Mouse (Mus musculus) testis, postnatal 10 days (tissue): ENCODE data around the gene Olfr462.

Experiments
- DNase-seq: peaks from one replicate; pipeline ENCODE4 v3.0.0; 2021; ENCODE audit warnings: low spot score

Olfr462 gene

GRCm38 (mm10) chr11:87892168-87892567, at the start of gene Olfr462:
Olfr462 (minus strand) TSS chr11:87892268.
- no peak for DNase-seq

GRCm38 (mm10) chr11:87935467-87935866, 43.4 kb upstream of the Olfr462 start:
- no peak for DNase-seq

- no peak for DNase-seq
Measured at GRCm38 (mm10) chr11:87933731-87934130, 41.7 kb upstream of the Olfr462 start.

- DNase-seq = no peak
Measured at GRCm38 (mm10) chr11:87930348-87930747, 38.3 kb upstream of the Olfr462 start.

- peak; percentile 64 for DNase-seq
Measured at GRCm38 (mm10) chr11:87920966-87921365, 28.9 kb upstream of the Olfr462 start, which contains the start of gene Olfr464. Olfr464 (minus strand) TSS chr11:87920967.

GRCm38 (mm10) chr11:87920301-87920700, 28.2 kb upstream of the Olfr462 start:
- no peak for DNase-seq

GRCm38 (mm10) chr11:87916005-87916404, 23.9 kb upstream of the Olfr462 start:
- DNase-seq = no peak

- DNase-seq = no peak
Measured at GRCm38 (mm10) chr11:87904331-87904730, 12.3 kb upstream of the Olfr462 start.

- DNase-seq = no peak
Measured at GRCm38 (mm10) chr11:87897287-87897686, 5.2 kb upstream of the Olfr462 start, which contains the start of gene Olfr463. Olfr463 (minus strand) TSS chr11:87897387.

GRCm38 (mm10) chr11:87884856-87885255, 7.2 kb downstream of the Olfr462 start:
- DNase-seq = no peak

- DNase-seq = no peak
Measured at GRCm38 (mm10) chr11:87883493-87883892, 8.6 kb downstream of the Olfr462 start.

GRCm38 (mm10) chr11:87881714-87882113, 10.4 kb downstream of the Olfr462 start:
- no peak for DNase-seq

- no peak for DNase-seq
Measured at GRCm38 (mm10) chr11:87879826-87880225, 12.2 kb downstream of the Olfr462 start.

GRCm38 (mm10) chr11:87875436-87875835, 16.6 kb downstream of the Olfr462 start, which contains the start of gene Epx:
Epx (minus strand) TSS chr11:87875536.
- no peak for DNase-seq

GRCm38 (mm10) chr11:87871766-87872165, 20.3 kb downstream of the Olfr462 start:
- no peak for DNase-seq

GRCm38 (mm10) chr11:87870096-87870495, 22.0 kb downstream of the Olfr462 start:
- no peak for DNase-seq

GRCm38 (mm10) chr11:87866891-87867290, 25.2 kb downstream of the Olfr462 start:
- peak; percentile 74 for DNase-seq

- no peak for DNase-seq
Measured at GRCm38 (mm10) chr11:87862805-87863204, 29.3 kb downstream of the Olfr462 start.

- no peak for DNase-seq
Measured at GRCm38 (mm10) chr11:87860426-87860825, 31.6 kb downstream of the Olfr462 start.

GRCm38 (mm10) chr11:87859273-87859672, 32.8 kb downstream of the Olfr462 start:
- DNase-seq = no peak

GRCm38 (mm10) chr11:87854550-87854949, 37.5 kb downstream of the Olfr462 start:
- no peak for DNase-seq

GRCm38 (mm10) chr11:87853597-87853954, 38.5 kb downstream of the Olfr462 start:
- DNase-seq = no peak

- peak; percentile 94 for DNase-seq
Measured at GRCm38 (mm10) chr11:87852690-87853596, 39.1 kb downstream of the Olfr462 start, which contains the start of gene Mks1. Mks1 (plus strand) TSS chr11:87853215.
